Mouse (Mus musculus) c-Kit-positive CD71-positive TER-119-positive erythroid progenitor cells, embryonic 14.5 days (primary cell): ENCODE measurements around the gene Olfr1174-ps.

ENCODE experiments used
- DNase-seq: peaks from one replicate; pipeline ENCODE4 v3.0.0-alpha.2; 2013; ENCODE audit warnings: low spot score

The Olfr1174-ps gene

DNA sequence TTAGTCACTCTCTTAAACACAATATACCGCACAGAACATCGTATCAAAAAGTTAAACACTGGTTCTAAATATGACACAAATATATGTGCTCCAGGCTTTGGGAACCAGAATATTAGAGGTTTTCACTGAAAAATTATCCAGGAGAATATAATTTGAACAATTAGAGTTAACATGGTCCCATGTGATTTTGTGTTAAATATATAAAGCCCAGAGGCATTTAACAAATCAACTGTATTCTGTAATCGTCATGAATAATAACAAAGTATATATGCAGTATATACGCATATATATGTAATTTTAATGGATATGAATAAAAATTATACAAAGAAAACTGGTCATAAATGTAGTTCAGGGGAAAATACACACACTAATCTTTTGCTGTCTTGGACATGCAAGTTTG lies at the start of gene Olfr1174-ps:
Olfr1174-ps (minus strand) TSS at position 101 of the 400 bp plus-strand sequence.
- DNase-seq: no peak

DNA sequence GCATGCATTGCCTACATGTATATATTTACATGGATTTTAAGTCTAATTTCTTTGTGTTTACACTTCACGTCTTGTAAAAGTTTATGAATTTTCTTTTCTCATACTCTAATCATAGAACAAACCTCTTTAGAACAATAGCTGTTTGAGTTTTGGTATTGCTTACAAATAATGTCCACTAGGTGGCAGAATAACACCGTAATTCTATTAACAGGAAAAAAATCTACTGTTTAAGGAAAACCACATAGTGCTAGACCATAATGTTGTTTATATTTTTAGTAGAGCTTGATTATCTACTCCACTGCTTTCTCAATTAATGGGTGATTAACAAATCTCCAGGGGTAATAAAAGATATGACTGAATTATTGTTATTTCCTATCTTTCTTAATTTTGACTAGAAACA lies 41.4 kb upstream of the Olfr1174-ps start:
- peak; percentile 6 for DNase-seq

DNA sequence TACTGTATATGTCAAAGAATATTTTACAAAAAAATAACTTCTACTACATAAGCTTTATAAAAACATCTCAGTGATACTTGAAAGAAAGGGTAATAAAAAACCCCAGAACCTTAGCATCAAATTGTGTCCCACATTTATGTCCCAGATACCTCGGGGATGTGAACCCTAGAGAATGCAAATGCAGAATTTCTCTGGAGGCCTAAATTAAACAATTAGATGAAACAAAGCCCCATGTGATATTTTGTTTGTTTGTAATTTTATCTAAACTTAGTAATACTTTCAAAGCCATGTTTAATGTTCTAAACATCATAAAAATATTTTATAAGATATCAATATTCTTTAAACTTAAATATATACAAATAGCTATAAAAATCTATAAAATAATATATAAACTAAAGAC lies 31.5 kb upstream of the Olfr1174-ps start, which contains the start of gene Olfr1177-ps:
Olfr1177-ps (minus strand) TSS at position 101 of the 400 bp plus-strand sequence.
- no peak for DNase-seq

DNA sequence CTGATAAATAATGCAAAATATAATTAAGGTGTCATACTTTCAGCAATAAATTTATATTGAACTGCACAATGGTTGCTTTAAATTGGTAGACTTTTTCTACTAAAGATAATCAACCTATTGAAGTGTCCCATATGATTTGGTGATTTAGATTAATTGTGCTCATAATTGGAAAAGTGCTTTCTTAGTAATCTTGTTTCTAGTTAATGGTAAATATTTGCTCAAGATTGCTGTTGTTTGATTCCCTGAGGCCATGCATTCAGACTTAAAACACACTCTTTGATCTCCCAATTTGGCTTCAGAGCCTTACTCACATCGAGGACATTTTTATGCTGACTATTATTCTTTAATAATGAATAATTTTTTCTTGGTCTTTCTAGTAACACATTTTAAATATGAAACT lies 21.5 kb upstream of the Olfr1174-ps start, which contains the start of gene Olfr1176:
Olfr1176 (plus strand) TSS at position 301 of the 400 bp plus-strand sequence.
- DNase-seq: no peak

DNA sequence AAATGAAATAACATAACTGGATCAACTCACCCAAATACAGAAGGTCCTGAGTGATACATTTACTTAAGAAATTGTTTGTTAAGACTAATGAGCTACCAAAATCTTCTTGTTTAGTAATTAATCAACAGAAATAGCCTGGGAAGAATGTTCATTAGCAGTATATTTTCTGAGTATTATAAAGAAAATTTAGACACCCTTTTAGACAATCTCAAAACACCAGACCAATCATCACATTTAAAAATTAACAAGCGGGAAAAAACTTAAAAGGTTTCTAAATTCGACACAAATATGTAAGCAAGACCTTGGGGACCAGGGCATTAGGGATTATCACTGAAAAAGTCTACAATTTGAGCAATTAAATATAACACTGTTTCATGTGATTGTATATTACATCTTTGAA lies 12.2 kb upstream of the Olfr1174-ps start, which contains the start of gene Olfr1175-ps:
Olfr1175-ps (minus strand) TSS at position 101 of the 400 bp plus-strand sequence.
- no peak for DNase-seq

DNA sequence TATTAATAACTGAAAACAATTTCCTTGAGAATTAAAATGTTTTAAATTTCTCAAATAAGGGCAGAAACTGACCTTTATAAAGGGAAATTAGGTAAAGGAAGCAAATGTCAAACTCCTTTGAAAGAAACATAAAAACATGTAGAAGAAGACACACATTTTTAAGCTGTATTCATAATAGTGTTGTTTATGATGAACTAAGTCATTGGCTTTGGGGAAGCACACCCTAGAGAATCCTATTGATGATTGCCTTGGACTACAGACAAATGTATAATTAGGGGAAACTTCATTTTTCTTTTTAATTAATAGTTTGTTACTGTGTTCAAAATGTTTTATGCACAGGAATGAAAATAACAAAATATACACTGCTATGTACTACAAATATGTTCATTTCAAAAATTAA lies 35.2 kb downstream of the Olfr1174-ps start, which contains the start of gene Olfr1173:
Olfr1173 (minus strand) TSS at position 101 of the 400 bp plus-strand sequence.
- DNase-seq: no peak
